Mouse (Mus musculus): ENCODE data around the gene Gp1bb. TPM values are rescaled to one million over a fixed set of nuclear protein-coding genes. Genes with fewer than 3 reads are reported as not detected.

Gene Gp1bb
- polyA plus RNA-seq, 1 experiment: 6.4 TPM

- H3ac ChIP-seq (ENCODE audit: control insufficient read depth, insufficient read length, low read depth): no peak overlapping the region
- TF ChIP-seq USF1 (IDR thresholded peaks at IDR 0.05; ENCODE audit: low read depth) (no peak), MAX (IDR thresholded peaks at IDR 0.05) (no peak), CEBPB (IDR thresholded peaks at IDR 0.05; ENCODE audit: low read depth) (no peak), MYOG (IDR thresholded peaks at IDR 0.05; ENCODE audit: control insufficient read depth, extremely low read depth, insufficient read length) (no peak), FOSL1 (IDR thresholded peaks at IDR 0.05; ENCODE audit: insufficient read depth, low read length, poor library complexity, severe bottlenecking) (no peak), MYOD1 (IDR thresholded peaks at IDR 0.05; ENCODE audit: control insufficient read depth, insufficient read length, low read depth) (no peak), CTCF (IDR thresholded peaks at IDR 0.05; ENCODE audit: control insufficient read depth, insufficient read depth, insufficient read length) (no peak)
- peaks cover 2% of the 10 kb centered on the region for H3K79me3 ChIP-seq (ENCODE audit: low read depth)
- H3K36me3 ChIP-seq (ENCODE audit: control insufficient read depth, insufficient read depth): peaks cover 9% of the 10 kb centered on the region
- H3K79me2 ChIP-seq (ENCODE audit: control insufficient read depth, insufficient read depth): peaks cover 18% of the 10 kb centered on the region
- H3K4me3 ChIP-seq (ENCODE audit: insufficient read depth, poor library complexity, severe bottlenecking): no peak overlapping the region
- no peaks in the 10 kb centered on the region for H3K27me3 ChIP-seq (ENCODE audit: control insufficient read depth, insufficient read depth, insufficient read length)
These were observed 34.1 kb downstream of the Gp1bb start for GRCm38 (mm10) chr16:18587847-18588737.

- Histone ChIP-seq H3K79me3 (ENCODE audit: low read depth) (peaks cover 2% of the 10 kb centered on the region), H3K79me2 (ENCODE audit: control insufficient read depth, insufficient read depth) (peaks cover 18% of the 10 kb centered on the region), H3K36me3 (ENCODE audit: control insufficient read depth, insufficient read depth) (peaks cover 13% of the 10 kb centered on the region), H3ac (ENCODE audit: control insufficient read depth, insufficient read length, low read depth) (peak overlapping the region; percentile 91), H3K27me3 (ENCODE audit: control insufficient read depth, insufficient read depth, insufficient read length) (no peaks in the 10 kb centered on the region), H3K4me3 (ENCODE audit: insufficient read depth, poor library complexity, severe bottlenecking) (peak overlapping the region; percentile 42)
- TF ChIP-seq FOSL1 (IDR thresholded peaks at IDR 0.05; ENCODE audit: insufficient read depth, low read length, poor library complexity, severe bottlenecking) (no peak), CEBPB (IDR thresholded peaks at IDR 0.05; ENCODE audit: low read depth) (no peak), CTCF (IDR thresholded peaks at IDR 0.05; ENCODE audit: control insufficient read depth, insufficient read depth, insufficient read length) (no peak), USF1 (IDR thresholded peaks at IDR 0.05; ENCODE audit: low read depth) (no peak), MYOD1 (IDR thresholded peaks at IDR 0.05; ENCODE audit: control insufficient read depth, insufficient read length, low read depth) (no peak), MYOG (IDR thresholded peaks at IDR 0.05; ENCODE audit: control insufficient read depth, extremely low read depth, insufficient read length) (no peak), MAX (IDR thresholded peaks at IDR 0.05) (no peak)
These were observed 35.2 kb downstream of the Gp1bb start for GRCm38 (mm10) chr16:18586906-18587546.

- Histone ChIP-seq H3K4me3 (ENCODE audit: insufficient read depth, poor library complexity, severe bottlenecking) (peak overlapping the region; percentile 42), H3K79me2 (ENCODE audit: control insufficient read depth, insufficient read depth) (peaks cover 18% of the 10 kb centered on the region), H3K27me3 (ENCODE audit: control insufficient read depth, insufficient read depth, insufficient read length) (no peaks in the 10 kb centered on the region), H3K79me3 (ENCODE audit: low read depth) (peaks cover 2% of the 10 kb centered on the region), H3K36me3 (ENCODE audit: control insufficient read depth, insufficient read depth) (peaks cover 17% of the 10 kb centered on the region), H3ac (ENCODE audit: control insufficient read depth, insufficient read length, low read depth) (peak overlapping the region; percentile 91)
- TF ChIP-seq MYOD1 (IDR thresholded peaks at IDR 0.05; ENCODE audit: control insufficient read depth, insufficient read length, low read depth): no peak
- TF ChIP-seq CTCF (IDR thresholded peaks at IDR 0.05; ENCODE audit: control insufficient read depth, insufficient read depth, insufficient read length): no peak
These were observed 35.9 kb downstream of the Gp1bb start for GRCm38 (mm10) chr16:18586076-18586905.

- no peak for TF ChIP-seq CEBPB (IDR thresholded peaks at IDR 0.05; ENCODE audit: low read depth)
- no peak for TF ChIP-seq CTCF (IDR thresholded peaks at IDR 0.05; ENCODE audit: control insufficient read depth, insufficient read depth, insufficient read length)
- TF ChIP-seq MYOG (IDR thresholded peaks at IDR 0.05; ENCODE audit: control insufficient read depth, extremely low read depth, insufficient read length): no peak
- no peak for TF ChIP-seq USF1 (IDR thresholded peaks at IDR 0.05; ENCODE audit: low read depth)
- TF ChIP-seq MYOD1 (IDR thresholded peaks at IDR 0.05; ENCODE audit: control insufficient read depth, insufficient read length, low read depth): no peak
- no peak for TF ChIP-seq FOSL1 (IDR thresholded peaks at IDR 0.05; ENCODE audit: insufficient read depth, low read length, poor library complexity, severe bottlenecking)
- TF ChIP-seq MAX (IDR thresholded peaks at IDR 0.05): no peak
- Histone ChIP-seq H3K36me3 (ENCODE audit: control insufficient read depth, insufficient read depth) (peaks cover 22% of the 10 kb centered on the region), H3K79me3 (ENCODE audit: low read depth) (peaks cover 2% of the 10 kb centered on the region), H3K4me3 (ENCODE audit: insufficient read depth, poor library complexity, severe bottlenecking) (peak overlapping the region; percentile 42), H3K27me3 (ENCODE audit: control insufficient read depth, insufficient read depth, insufficient read length) (no peaks in the 10 kb centered on the region), H3K79me2 (ENCODE audit: control insufficient read depth, insufficient read depth) (peaks cover 18% of the 10 kb centered on the region), H3ac (ENCODE audit: control insufficient read depth, insufficient read length, low read depth) (peak overlapping the region; percentile 64)
These were observed 36.5 kb downstream of the Gp1bb start for GRCm38 (mm10) chr16:18585676-18586075.

- TF ChIP-seq CEBPB (IDR thresholded peaks at IDR 0.05; ENCODE audit: low read depth) (no peak), CTCF (IDR thresholded peaks at IDR 0.05; ENCODE audit: control insufficient read depth, insufficient read depth, insufficient read length) (no peak), FOSL1 (IDR thresholded peaks at IDR 0.05; ENCODE audit: insufficient read depth, low read length, poor library complexity, severe bottlenecking) (no peak), MYOD1 (IDR thresholded peaks at IDR 0.05; ENCODE audit: control insufficient read depth, insufficient read length, low read depth) (no peak), USF1 (IDR thresholded peaks at IDR 0.05; ENCODE audit: low read depth) (no peak), MYOG (IDR thresholded peaks at IDR 0.05; ENCODE audit: control insufficient read depth, extremely low read depth, insufficient read length) (no peak)
- H3K27me3 ChIP-seq (ENCODE audit: control insufficient read depth, insufficient read depth, insufficient read length): no peaks in the 10 kb centered on the region
- peaks cover 22% of the 10 kb centered on the region for H3K36me3 ChIP-seq (ENCODE audit: control insufficient read depth, insufficient read depth)
- H3K79me3 ChIP-seq (ENCODE audit: low read depth): peaks cover 2% of the 10 kb centered on the region
- H3ac ChIP-seq (ENCODE audit: control insufficient read depth, insufficient read length, low read depth): peak overlapping the region; percentile 64
- peaks cover 18% of the 10 kb centered on the region for H3K79me2 ChIP-seq (ENCODE audit: control insufficient read depth, insufficient read depth)
- H3K4me3 ChIP-seq (ENCODE audit: insufficient read depth, poor library complexity, severe bottlenecking): peak overlapping the region; percentile 42
These were observed 37.2 kb downstream of the Gp1bb start for GRCm38 (mm10) chr16:18584901-18585510.

All from C2C12 (cell line).